Mouse (Mus musculus) gastrocnemius, postnatal 36 days (tissue): ENCODE results near the gene B3gnt9. TPM values are rescaled to one million over a fixed set of nuclear protein-coding genes. Genes with fewer than 3 reads are reported as not detected.

Source experiments
- DNase-seq, 2 experiments: peaks; one replicate each; pipeline ENCODE4 v3.0.0; 2022
- intact Hi-C: fragments of 180-260 bp; cut with DNase I; formaldehyde crosslinking; loops from one replicate; pipeline ENCODE4 v1.15.1; 2025
- total RNA-seq, 2 experiments: library from RNA; stranded (reverse); gene quantifications; 2 replicates each; pipeline ENCODE4 v1.2.3; 2021

B3gnt9 gene
- total RNA-seq, 2 experiments from 2014 or later: 2.0 to 2.2 TPM

DNA sequence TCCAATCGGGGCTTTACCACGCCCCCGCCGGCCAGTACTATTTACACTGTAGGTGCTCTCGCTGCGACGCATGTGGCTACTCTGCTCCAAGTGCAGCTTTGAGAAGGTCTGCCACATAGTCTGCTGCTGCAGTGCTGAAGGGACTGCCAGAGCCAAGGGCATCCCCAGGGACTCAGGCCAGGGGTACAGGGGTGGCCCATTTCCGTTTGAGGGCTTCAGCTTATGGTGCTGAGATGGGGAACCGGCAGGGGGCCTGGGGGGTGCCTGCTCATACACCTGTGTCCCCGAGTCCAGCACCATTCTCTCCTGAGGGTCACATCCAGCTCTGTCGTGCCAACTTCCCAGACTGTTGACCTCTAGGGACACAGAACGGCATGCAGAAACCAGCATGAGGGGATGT, 30.6 kb upstream of the B3gnt9 start:
- DNase-seq: no peak
- intact Hi-C loops: loop anchor here (5.0 kb wide), 1 partner anchor 33 kb away; no protein-coding TSS in a partner anchor

DNA sequence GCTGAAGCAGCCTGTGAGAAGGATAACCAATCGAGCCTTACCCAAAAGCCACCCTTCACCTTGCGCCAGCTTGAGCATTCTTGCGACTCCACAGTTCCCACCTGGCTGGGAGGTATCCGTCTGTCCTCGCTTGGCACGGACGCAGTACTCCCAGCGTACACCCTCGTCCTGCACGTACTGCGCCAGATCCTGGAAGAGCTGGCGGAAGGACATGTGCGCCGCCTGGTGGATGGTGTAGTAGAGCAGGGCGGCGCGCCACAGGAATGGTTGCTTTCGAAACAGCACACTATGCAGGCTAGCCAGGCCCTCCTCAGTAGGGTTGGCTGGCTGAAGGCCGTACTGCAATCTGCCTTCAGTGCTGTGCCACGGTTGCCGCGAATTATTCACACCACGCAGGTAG, 28.1 kb upstream of the B3gnt9 start:
- peak in 1 of 2 experiments; percentile 53 for DNase-seq
- intact Hi-C loops: no loop called here

DNA sequence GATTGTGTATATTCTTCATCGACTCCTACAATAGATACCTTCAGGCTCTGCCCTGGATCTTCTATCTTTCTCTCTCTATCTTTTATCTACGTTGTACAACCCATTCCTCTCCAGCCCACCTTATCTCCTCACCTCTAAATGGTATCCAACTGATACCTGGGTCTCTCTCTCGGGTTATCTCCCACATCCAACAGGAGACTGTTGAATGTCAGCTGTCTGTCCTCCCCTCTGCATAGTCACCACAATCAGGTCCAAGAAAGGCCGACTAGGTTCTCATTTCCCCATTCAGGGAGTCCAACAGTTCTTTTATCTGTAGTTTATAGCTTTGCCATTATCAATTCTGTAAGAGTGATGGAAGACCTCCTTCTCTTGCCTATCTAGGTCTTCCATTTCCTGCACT, 27.3 kb upstream of the B3gnt9 start:
- no peak for DNase-seq
- intact Hi-C loops: no loop called here

DNA sequence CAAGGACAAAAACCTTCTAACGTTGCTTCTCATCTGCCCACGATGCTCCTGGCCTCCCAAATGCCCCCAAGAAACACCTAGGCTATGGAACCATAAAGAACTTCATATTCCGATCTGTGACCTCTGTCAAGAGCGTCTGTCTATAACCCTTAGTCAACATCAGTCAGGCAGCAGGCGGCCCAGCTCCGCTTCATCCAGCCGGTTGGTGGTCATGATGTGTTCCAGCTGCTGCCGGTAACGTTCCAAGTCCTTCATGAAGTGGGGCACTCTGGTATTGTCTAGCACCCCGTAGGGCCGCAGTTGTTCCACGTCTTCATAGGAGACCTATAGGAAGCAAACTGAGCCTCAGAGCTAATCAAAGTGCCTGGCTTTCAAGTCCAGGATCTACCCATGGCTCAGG, 26.9 kb upstream of the B3gnt9 start:
- no peak for DNase-seq
- intact Hi-C loops: no loop called here

DNA sequence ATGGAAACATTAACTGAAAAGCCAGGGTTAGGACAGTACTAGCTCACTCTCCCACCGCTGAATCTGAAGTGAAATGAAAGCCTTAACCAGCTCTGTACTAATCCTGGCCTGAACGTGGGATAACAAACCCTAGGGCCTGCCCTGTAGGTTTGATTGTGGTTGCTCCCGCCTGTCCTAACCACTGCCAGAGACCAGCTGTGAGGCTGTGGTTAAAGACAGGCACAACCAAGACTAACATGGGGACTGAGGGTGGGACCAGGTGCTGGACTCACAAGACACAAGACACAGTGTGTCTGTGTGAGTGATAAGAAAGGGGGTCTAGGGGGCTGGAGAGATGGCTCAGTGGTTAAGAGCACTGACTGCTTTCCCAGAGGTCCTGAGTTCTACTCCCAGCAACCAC, 25.6 kb upstream of the B3gnt9 start:
- intact Hi-C loops: no loop called here
- DNase-seq: no peak

GRCm38 (mm10) chr8:105278911-105279334, 24.0 kb upstream of the B3gnt9 start:
- peak; percentile 74 to 77 for DNase-seq
- intact Hi-C loops: no loop called here

GRCm38 (mm10) chr8:105276292-105277120, 21.6 kb upstream of the B3gnt9 start:
- intact Hi-C loops: no loop called here
- DNase-seq: peak in 1 of 2 experiments; percentile 63

DNA sequence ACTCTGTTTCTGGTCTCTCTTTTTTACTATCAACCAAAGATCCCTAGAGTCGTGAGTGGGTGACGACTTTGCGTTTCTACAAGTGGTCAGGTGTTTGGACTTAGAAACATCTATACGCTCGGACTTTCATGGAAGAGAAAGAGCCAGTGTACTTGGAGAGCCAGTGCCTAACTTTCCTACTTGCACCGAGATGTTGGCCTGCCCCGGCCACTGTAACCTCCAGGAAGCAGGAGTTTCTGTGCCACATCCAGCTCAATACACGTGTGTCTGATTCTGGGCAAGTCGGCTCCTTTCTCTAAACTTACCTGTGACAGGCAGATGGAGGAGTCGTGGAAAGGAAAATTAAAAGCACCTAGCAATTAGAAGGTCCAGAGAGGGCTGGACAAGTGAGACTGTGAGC, 20.9 kb upstream of the B3gnt9 start, which contains the start of gene Nol3:
Gene Nol3, plus strand, starts transcription at position 301 of the 400 bp plus-strand sequence.
- intact Hi-C loops: no loop called here
- DNase-seq: no peak

- intact Hi-C loops: no loop called here
- no peak for DNase-seq
Observed at GRCm38 (mm10) chr8:105275387-105275786, 20.4 kb upstream of the B3gnt9 start.

DNA sequence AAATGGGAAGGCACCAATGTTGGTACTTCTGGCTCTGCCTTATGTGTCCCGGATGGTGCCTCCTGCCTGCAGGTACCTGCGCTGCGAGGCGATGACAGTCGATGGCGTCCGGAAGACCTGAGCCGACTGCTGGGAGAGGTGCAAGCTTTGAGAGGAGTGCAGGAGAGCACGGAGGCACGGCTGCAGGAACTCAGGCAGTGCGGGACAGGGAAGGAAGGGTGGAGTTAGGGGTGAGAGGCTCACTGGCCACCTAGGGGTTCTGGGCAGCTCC, 15.9 kb upstream of the B3gnt9 start:
- intact Hi-C loops: no loop called here
- DNase-seq: no peak

GRCm38 (mm10) chr8:105270101-105270915, 15.4 kb upstream of the B3gnt9 start:
- intact Hi-C loops: no loop called here
- DNase-seq: no peak

DNA sequence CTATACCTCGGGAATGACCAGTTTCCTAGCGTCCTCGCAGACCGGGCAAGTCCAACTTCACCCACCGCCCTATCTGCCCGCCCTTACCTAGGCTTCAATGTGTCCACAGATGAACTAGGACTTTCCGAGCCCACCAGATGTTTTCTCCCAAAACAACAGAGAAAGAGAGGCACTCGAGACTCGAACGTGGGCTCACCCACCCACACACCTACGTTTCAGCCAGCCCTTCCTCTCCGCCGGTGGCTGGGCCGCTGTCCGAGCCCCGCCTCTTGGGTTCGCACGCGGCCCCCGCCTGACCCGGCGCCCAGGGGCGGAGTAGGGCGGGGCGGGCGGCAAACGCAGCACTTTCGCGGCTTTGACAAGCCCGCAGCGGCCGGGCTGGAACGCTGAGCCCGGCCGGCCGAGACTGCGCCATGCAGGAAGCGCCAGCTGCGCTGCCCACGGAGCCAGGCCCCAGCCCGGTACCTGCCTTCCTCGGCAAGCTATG, 14.6 kb upstream of the B3gnt9 start, which contains the start of gene Hsf4:
Gene Hsf4, plus strand, starts transcription at position 341 of the 487 bp plus-strand sequence.
- intact Hi-C loops: no loop called here
- DNase-seq: peak; percentile 44 to 54

DNA sequence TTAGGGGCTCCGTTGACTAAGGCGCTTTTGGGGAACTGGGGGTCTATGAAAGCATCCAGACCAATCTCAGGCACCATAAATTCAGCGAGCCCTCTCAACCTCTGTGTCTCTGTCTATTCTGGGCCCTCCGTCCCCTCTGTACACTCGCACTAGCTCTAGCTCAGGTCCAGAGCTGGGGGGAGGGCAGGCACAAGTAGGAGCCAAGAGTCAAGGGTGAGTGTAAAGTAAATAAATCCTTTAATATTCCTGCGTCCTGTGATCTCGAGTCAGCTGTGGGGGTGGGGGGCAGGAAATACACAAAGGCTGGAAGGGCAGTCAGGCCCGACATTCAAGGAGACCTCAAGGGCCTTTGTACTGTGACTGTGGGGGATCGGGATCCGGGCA, 14.1 kb upstream of the B3gnt9 start:
- DNase-seq: no peak
- intact Hi-C loops: no loop called here

- intact Hi-C loops: no loop called here
Observed at GRCm38 (mm10) chr8:105268342-105269074, 13.6 kb upstream of the B3gnt9 start.

GRCm38 (mm10) chr8:105266775-105267174, 11.8 kb upstream of the B3gnt9 start:
- intact Hi-C loops: no loop called here

More at GRCm38 (mm10) chr8:105268342-105269074, 13.6 kb upstream of the B3gnt9 start:
- no peak for DNase-seq

GRCm38 (mm10) chr8:105265128-105265527, 10.2 kb upstream of the B3gnt9 start:
- intact Hi-C loops: no loop called here
- DNase-seq: no peak

More at GRCm38 (mm10) chr8:105266775-105267174, 11.8 kb upstream of the B3gnt9 start:
- DNase-seq: no peak

GRCm38 (mm10) chr8:105264024-105264982, 9.3 kb upstream of the B3gnt9 start, which contains the start of the genes Tradd and Fbxl8:
TSS of gene Tradd (minus strand) at chr8:105264609.
TSS of gene Fbxl8 (plus strand) at chr8:105264648.
- DNase-seq: peak; percentile 61 to 64
- intact Hi-C loops: loop anchor here (5.0 kb wide), 1 partner anchor 92 kb away; the partner anchor contains the start of gene Cbfb

DNA sequence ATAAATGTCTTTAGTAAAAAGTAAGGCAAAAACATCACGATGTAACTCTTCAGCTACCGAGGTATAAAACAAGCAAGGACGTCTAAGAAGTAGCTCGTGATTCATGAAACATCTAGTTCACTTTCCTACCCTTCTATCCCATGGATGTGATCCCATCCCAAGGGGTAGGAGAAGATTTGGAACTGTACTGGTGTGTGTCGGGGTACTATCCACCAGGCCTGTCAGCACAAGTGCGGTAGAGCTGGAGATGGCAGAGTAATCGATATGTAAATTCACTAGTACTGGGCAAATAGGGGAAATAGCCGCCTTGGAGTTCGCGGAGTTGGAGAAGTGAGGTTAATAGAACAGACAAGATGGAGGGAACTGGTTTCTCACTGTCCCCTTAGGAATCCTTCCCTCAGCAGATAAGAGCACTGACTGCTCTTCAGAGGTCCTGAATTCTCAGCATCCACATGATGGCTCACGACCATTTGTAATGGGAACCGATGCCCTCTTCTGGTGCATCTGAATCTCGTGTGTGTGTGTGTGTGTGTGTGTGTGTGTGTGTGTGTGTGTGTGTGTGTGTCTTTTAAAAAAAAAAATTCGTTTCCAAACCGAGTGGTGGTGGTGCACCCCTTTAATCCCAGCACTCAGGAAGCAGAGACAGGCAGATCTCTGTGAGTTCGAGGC, 8.4 kb upstream of the B3gnt9 start:
- intact Hi-C loops: loop anchor here (5.0 kb wide), 1 partner anchor 91 kb away; the partner anchor contains the start of gene Cbfb
- no peak for DNase-seq
